Mouse (Mus musculus) retina, postnatal 7 days (tissue): ENCODE results near the gene 2210408I21Rik.
A peak's percentile ranks its signal among the peaks of the same experiment; 100 is the strongest.
"Not testable (repeated sequence)": the region's sequence is repeated elsewhere in the genome, so short reads cannot be mapped to it uniquely, and the experiment has no call there.

ENCODE experiments used
- DNase-seq: peaks from one replicate; pipeline ENCODE4 v3.0.0-alpha.2; 2012; ENCODE audit warnings: low read depth, low spot score

The 2210408I21Rik gene

GRCm38 (mm10) chr13:77134931-77135620 is at the start of gene 2210408I21Rik, which contains the start of gene Slf1:
Gene 2210408I21Rik (plus strand): TSS chr13:77135540.
Gene Slf1 (minus strand): TSS chr13:77135473.
- DNase-seq: peak; percentile 70

GRCm38 (mm10) chr13:77092876-77093275 is 42.5 kb upstream of the 2210408I21Rik start:
- DNase-seq: not testable (repeated sequence)

GRCm38 (mm10) chr13:77107734-77108133 is 27.6 kb upstream of the 2210408I21Rik start:
- DNase-seq: no peak

DNA sequence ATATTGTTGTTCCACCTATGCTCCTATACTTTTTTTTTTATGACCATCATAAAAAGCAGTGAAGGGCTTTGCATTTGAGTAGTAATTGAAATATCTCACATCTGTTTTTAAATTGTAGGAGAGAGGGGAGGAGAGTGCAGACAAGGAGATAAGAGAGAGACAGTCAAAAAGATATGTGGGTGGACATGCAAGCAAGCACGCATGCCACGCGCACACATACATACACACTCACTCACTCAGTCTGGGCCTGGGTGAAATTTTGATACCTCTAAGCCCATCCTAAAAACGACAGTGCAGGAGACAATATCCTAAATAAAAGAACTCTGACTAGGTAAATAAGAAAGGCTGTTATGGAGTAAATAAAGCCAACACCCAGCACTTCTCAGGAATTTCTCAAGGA is 16.6 kb upstream of the 2210408I21Rik start:
- no peak for DNase-seq

GRCm38 (mm10) chr13:77125159-77125558 is 10.2 kb upstream of the 2210408I21Rik start:
- no peak for DNase-seq

DNA sequence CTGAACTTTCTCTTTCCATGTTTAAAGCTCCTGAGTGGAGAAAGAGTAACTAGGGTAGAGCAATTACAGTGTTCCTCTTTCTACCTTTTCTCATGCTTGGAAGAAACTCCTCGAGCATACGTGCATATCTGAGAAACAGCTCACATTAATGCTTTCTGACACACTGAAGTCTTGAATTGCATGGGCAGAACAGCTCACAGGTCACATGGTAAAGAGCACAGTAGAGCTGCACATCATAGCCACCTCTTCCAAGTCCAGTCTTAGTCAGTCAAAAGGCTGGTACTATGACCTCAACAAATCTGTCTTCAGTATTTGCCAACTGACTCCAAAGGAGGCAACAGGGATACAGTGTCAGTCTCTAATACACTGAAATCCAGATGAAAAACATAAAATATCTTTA is 7.1 kb upstream of the 2210408I21Rik start:
- no peak for DNase-seq

- no peak for DNase-seq
Observed at GRCm38 (mm10) chr13:77131132-77131531, 4.2 kb upstream of the 2210408I21Rik start.

DNA sequence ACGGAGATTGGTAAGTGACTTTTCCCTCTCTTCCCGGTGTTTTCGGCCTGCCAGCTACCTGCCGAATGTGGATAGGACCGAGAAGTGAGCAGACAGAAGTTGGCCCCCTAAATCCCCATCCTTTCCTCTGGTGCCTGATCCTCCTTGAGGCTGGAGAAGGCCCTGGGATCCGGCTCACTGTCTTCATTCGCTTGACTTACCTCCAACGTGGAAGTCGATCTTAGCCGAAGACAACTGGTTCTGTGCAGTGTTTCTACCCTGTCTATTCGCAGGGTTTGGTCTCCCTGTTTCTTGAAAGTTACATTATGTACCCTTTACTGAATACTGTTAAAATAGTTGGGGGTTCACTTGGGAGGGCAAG is 261 bp downstream of the 2210408I21Rik start:
- no peak for DNase-seq

GRCm38 (mm10) chr13:77140890-77141289 is 5.5 kb downstream of the 2210408I21Rik start:
- no peak for DNase-seq

GRCm38 (mm10) chr13:77177931-77178330 is 42.6 kb downstream of the 2210408I21Rik start:
- DNase-seq: no peak

- no peak for DNase-seq
Observed at GRCm38 (mm10) chr13:77190606-77191005, 55.3 kb downstream of the 2210408I21Rik start.

DNA sequence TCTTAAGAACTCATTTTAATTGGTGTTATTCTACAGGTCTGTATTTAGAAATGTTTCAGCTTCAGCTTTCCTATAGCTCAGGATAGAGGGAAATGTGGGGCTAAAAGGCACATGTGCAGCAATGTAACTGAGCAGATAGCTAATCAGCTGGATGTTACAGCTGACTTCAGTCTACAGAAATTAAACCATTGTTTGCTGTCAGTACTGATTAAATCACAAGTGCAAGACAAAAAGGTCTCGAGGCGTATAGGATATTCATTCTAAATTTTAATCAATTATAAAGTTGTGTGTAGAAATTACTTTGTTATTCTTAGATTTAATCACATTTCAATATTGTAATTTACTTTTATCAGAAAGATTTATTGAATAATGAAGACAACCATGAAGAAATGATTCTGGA is 56.9 kb downstream of the 2210408I21Rik start:
- no peak for DNase-seq

GRCm38 (mm10) chr13:77208764-77209418 is 73.6 kb downstream of the 2210408I21Rik start:
- no peak for DNase-seq

GRCm38 (mm10) chr13:77213196-77213595 is 77.9 kb downstream of the 2210408I21Rik start:
- no peak for DNase-seq

GRCm38 (mm10) chr13:77215460-77215859 is 80.1 kb downstream of the 2210408I21Rik start:
- no peak for DNase-seq

DNA sequence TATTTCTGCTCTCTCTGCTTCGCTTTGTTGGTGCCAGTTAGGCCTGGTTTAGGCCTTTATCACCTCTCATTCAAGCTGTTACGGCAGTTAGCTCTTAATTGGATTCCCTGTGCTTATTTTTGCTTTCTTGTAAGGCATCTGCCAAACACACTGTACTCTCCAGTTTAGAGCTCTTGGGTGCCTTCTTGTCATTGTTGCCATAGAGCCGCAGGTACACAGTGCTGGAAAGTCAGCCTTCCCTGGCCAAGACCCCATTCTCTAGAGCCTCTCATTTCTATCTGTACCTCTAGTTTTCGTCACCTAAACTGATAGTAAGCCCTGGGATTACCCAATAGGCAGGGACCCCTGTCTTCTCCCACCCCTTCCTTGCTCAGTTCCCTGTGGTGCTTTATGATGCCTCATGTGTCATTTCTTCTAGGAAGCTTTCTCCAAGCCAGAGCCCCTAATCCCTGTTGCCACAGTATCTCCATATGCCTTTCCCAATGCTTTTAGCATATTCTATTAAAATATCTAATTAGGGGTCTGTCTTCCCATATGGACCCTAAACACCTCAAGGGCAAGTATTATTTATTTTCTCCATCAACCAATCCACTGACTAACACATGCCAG is 82.4 kb downstream of the 2210408I21Rik start:
- DNase-seq: no peak

- no peak for DNase-seq
Observed at GRCm38 (mm10) chr13:77221072-77221471, 85.7 kb downstream of the 2210408I21Rik start.

- no peak for DNase-seq
Observed at GRCm38 (mm10) chr13:77256541-77256940, 121.2 kb downstream of the 2210408I21Rik start.

DNA sequence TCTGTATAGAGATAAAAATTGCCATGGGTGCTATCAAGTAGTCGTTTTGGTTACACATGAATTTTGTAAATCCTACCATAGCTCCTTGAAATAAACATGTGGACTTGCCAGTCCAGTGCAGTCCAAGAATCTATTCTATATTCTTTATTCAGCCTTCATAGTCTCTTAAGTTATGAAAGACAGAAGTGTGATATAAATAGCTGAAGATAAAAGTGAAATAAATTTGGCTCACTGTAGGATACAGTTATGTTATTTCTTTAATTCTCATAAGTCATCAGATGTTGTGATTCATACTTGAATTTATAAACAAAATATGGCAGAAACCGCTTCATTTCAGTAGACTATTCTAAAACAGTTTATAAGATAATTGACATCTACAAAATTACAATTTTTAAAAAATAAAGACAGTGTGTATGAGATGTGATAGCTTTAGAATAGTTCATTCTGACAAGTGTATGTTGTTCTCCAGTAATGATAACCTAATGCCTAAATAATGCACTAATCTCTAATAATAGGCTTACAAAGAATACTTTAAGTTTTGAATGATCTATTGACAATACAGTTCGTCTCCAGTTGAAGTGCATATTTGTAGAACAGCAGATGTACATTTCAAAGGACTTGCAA is 127.5 kb downstream of the 2210408I21Rik start:
- DNase-seq: no peak

DNA sequence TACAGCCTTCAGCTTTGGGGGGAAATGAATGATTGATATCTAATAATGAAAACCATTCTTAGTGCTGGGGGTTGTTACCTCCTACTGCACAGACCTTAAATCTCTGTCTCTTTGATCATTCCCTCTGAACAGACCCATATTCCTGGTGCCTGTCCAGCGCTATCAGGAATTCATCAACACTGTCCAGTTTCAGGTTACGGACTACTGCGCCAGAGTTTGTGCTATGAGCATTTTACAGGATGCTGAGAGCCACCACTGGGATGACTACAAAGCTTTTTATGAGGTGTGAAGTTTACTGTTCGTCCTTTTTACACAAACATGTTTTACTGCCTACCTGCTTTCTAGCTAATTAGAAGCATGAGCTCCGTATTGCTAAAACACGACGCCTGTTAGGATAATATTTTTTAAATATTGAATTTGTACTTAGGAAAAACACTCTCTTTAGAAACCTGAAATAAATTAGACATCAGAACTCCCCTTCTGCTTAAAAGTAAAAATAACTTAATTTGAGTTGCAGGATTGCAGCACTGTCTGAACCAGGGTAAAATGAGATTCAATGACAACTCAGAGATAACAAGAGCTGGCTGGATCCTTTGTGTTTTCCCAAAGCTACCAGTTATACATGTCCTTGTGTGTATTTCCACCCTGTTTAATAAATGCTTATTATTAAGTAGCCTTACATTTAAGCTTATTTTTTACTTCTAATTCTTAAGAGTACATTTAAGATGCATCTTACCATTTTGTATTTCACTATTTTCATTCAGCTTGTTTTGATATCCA is 128.2 kb downstream of the 2210408I21Rik start:
- DNase-seq: no peak

GRCm38 (mm10) chr13:77264481-77264880 is 129.1 kb downstream of the 2210408I21Rik start:
- no peak for DNase-seq
